Mouse (Mus musculus): ENCODE data around the gene Sh3bp5. TPM values are rescaled to one million over a fixed set of nuclear protein-coding genes. Genes with fewer than 3 reads are reported as not detected.
A peak's percentile ranks its signal among the peaks of the same experiment; 100 is the strongest.

Gene Sh3bp5
- polyA plus RNA-seq, 1 experiment: 43.4 TPM

GRCm38 (mm10) chr14:31422961-31423791, 12.7 kb downstream of the Sh3bp5 start:
- H3K4me3 ChIP-seq (ENCODE audit: insufficient read depth, low read depth, low read length): no peak overlapping the region
- peak; percentile 90 for DNase-seq
- H3K36me3 ChIP-seq (ENCODE audit: control insufficient read depth, insufficient read depth, low read length): no peaks in the 10 kb centered on the region; the same call in 1 of the 2 replicates
- 54% methylated on average over 11 of the region's 11 CpGs for WGBS
- H3K4me1 ChIP-seq (ENCODE audit: control insufficient read depth, insufficient read depth, low read length): peaks cover 65% of the 10 kb centered on the region
- H3K27me3 ChIP-seq (replicated peaks; ENCODE audit: control insufficient read depth, insufficient read depth, low read length): no peaks in the 10 kb centered on the region
- H3K27ac ChIP-seq (ENCODE audit: insufficient read depth, low read depth, low read length): peak overlapping the region; percentile 94
- TF ChIP-seq POLR2A (IDR thresholded peaks at IDR 0.05; ENCODE audit: low read depth, low read length) (no peak), CTCF (conservative IDR thresholded peaks at IDR 0.05; ENCODE audit: insufficient read depth, insufficient read length, low read depth, low read length) (no peak)

- H3K27me3 ChIP-seq (replicated peaks; ENCODE audit: control insufficient read depth, insufficient read depth, low read length): no peaks in the 10 kb centered on the region
- peaks cover 63% of the 10 kb centered on the region for H3K4me1 ChIP-seq (ENCODE audit: control insufficient read depth, insufficient read depth, low read length)
- DNase-seq: no peak
- no peak for TF ChIP-seq CTCF (conservative IDR thresholded peaks at IDR 0.05; ENCODE audit: insufficient read depth, insufficient read length, low read depth, low read length)
- no peak for TF ChIP-seq POLR2A (IDR thresholded peaks at IDR 0.05; ENCODE audit: low read depth, low read length)
- 90% methylated on average over 5 of the region's 5 CpGs for WGBS
- H3K4me3 ChIP-seq (ENCODE audit: insufficient read depth, low read depth, low read length): no peak overlapping the region
- peak overlapping the region; percentile 94 for H3K27ac ChIP-seq (ENCODE audit: insufficient read depth, low read depth, low read length)
- H3K36me3 ChIP-seq (ENCODE audit: control insufficient read depth, insufficient read depth, low read length): no peaks in the 10 kb centered on the region; the same call in 1 of the 2 replicates
Observed at GRCm38 (mm10) chr14:31422395-31422794, 13.5 kb downstream of the Sh3bp5 start.

DNA sequence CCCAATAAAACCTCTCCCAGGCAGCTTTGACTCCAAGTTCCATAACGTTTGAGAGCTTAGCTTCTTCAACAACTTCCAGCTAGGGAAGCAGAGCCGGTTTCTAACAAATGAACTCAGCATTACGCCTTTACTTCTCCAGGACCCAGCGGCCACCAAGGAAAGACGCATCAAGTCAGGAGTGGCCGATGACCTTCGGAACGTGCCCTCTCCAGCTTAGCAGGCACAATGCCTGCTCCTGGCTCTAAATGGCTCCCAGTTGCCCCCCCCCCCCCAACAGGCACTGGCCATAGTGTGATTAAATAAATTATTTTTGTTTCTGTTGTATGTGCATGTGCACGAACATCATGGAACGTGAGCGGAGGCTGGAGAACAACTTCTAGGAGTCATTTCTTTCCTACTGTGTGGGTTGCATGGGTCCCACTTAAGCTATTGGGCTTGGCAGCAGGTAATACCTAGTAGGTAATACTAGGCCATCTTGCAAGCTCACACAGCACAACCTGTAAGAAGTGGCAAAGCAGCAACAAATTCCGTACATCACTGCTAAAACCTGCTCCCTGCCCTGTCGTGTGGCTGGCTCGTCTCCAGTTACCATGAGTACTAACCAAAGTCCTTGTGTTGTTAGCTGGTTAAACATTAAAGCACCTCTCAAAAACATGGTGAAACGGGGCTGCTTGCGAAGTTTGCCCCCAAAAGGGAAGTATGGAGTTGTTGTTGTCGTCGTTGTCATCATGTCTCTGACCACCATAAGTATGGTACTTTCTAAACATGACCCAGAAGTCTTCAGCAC, 14.2 kb downstream of the Sh3bp5 start:
- TF ChIP-seq CTCF (conservative IDR thresholded peaks at IDR 0.05; ENCODE audit: insufficient read depth, insufficient read length, low read depth, low read length) (no peak), POLR2A (IDR thresholded peaks at IDR 0.05; ENCODE audit: low read depth, low read length) (no peak)
- peak overlapping the region; percentile 94 for H3K27ac ChIP-seq (ENCODE audit: insufficient read depth, low read depth, low read length)
- WGBS: 51% methylated on average over 18 of the region's 18 CpGs
- no peaks in the 10 kb centered on the region; the same call in 1 of the 2 replicates for H3K36me3 ChIP-seq (ENCODE audit: control insufficient read depth, insufficient read depth, low read length)
- no peak overlapping the region for H3K4me3 ChIP-seq (ENCODE audit: insufficient read depth, low read depth, low read length)
- peak; percentile 93 for DNase-seq
- H3K27me3 ChIP-seq (replicated peaks; ENCODE audit: control insufficient read depth, insufficient read depth, low read length): no peaks in the 10 kb centered on the region
- H3K4me1 ChIP-seq (ENCODE audit: control insufficient read depth, insufficient read depth, low read length): peaks cover 63% of the 10 kb centered on the region

DNA sequence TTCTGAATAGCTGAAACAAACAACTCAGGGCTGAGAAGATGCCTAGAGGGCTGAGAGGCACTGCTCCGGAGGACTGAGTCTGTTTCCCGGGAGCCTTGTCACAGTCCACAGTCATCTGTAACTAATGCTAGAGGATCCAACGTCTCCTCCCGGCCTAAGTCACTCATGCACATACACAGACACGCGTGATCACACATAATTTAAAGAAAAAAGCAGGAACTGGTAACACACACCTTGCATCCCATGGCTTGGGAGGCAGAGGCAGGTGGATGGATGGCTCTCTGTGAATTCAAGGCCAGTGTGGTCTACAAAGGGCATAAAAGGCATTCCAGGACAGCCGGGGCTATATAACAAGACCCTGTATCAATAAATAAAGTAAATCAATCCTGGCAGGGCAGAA, 14.9 kb downstream of the Sh3bp5 start:
- H3K36me3 ChIP-seq (ENCODE audit: control insufficient read depth, insufficient read depth, low read length): no peaks in the 10 kb centered on the region; the same call in 1 of the 2 replicates
- 26% methylated on average over 7 of the region's 7 CpGs for WGBS
- H3K4me3 ChIP-seq (ENCODE audit: insufficient read depth, low read depth, low read length): no peak overlapping the region
- H3K27ac ChIP-seq (ENCODE audit: insufficient read depth, low read depth, low read length): peak overlapping the region; percentile 77
- H3K27me3 ChIP-seq (replicated peaks; ENCODE audit: control insufficient read depth, insufficient read depth, low read length): no peaks in the 10 kb centered on the region
- DNase-seq: peak; percentile 11
- H3K4me1 ChIP-seq (ENCODE audit: control insufficient read depth, insufficient read depth, low read length): peaks cover 64% of the 10 kb centered on the region
- TF ChIP-seq CTCF (conservative IDR thresholded peaks at IDR 0.05; ENCODE audit: insufficient read depth, insufficient read length, low read depth, low read length): no peak
- TF ChIP-seq POLR2A (IDR thresholded peaks at IDR 0.05; ENCODE audit: low read depth, low read length): no peak

DNA sequence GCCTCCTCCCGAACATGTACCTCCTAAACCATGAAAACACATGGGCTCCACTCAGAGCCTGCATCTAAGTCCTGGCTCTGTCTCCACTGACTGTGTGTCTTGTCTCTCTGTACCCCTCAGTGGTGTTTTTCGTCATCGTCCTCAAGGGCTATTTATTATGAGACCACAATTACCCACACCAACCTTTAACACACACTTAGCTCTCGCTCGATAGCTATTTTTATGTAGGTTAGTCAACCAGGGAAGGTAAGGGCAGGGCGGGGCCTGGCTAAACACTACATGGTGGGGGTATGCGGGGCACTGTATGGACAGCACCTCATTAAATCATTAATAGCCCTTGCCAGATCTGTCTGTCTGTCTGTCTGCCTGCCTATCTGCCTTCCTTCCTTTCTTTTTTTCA, 15.3 kb downstream of the Sh3bp5 start:
- Histone ChIP-seq H3K27ac (ENCODE audit: insufficient read depth, low read depth, low read length) (peak overlapping the region; percentile 77), H3K27me3 (replicated peaks; ENCODE audit: control insufficient read depth, insufficient read depth, low read length) (no peaks in the 10 kb centered on the region), H3K4me3 (ENCODE audit: insufficient read depth, low read depth, low read length) (no peak overlapping the region), H3K36me3 (ENCODE audit: control insufficient read depth, insufficient read depth, low read length) (no peaks in the 10 kb centered on the region; the same call in 1 of the 2 replicates), H3K4me1 (ENCODE audit: control insufficient read depth, insufficient read depth, low read length) (peaks cover 64% of the 10 kb centered on the region)
- no peak for DNase-seq
- 60% methylated on average over 7 of the region's 7 CpGs for WGBS
- no peak for TF ChIP-seq CTCF (conservative IDR thresholded peaks at IDR 0.05; ENCODE audit: insufficient read depth, insufficient read length, low read depth, low read length)
- TF ChIP-seq POLR2A (IDR thresholded peaks at IDR 0.05; ENCODE audit: low read depth, low read length): no peak

GRCm38 (mm10) chr14:31420135-31420534, 15.7 kb downstream of the Sh3bp5 start:
- 90% methylated on average over 8 of the region's 8 CpGs for WGBS
- TF ChIP-seq CTCF (conservative IDR thresholded peaks at IDR 0.05; ENCODE audit: insufficient read depth, insufficient read length, low read depth, low read length): no peak
- TF ChIP-seq POLR2A (IDR thresholded peaks at IDR 0.05; ENCODE audit: low read depth, low read length): no peak
- peaks cover 66% of the 10 kb centered on the region for H3K4me1 ChIP-seq (ENCODE audit: control insufficient read depth, insufficient read depth, low read length)
- H3K36me3 ChIP-seq (ENCODE audit: control insufficient read depth, insufficient read depth, low read length): no peaks in the 10 kb centered on the region
- H3K4me3 ChIP-seq (ENCODE audit: insufficient read depth, low read depth, low read length): no peak overlapping the region
- H3K27me3 ChIP-seq (replicated peaks; ENCODE audit: control insufficient read depth, insufficient read depth, low read length): no peaks in the 10 kb centered on the region
- H3K27ac ChIP-seq (ENCODE audit: insufficient read depth, low read depth, low read length): peak overlapping the region; percentile 77
- no peak for DNase-seq

GRCm38 (mm10) chr14:31419279-31419678, 16.6 kb downstream of the Sh3bp5 start:
- WGBS: 51% methylated on average over 4 of the region's 4 CpGs
- TF ChIP-seq POLR2A (IDR thresholded peaks at IDR 0.05; ENCODE audit: low read depth, low read length): no peak
- TF ChIP-seq CTCF (conservative IDR thresholded peaks at IDR 0.05; ENCODE audit: insufficient read depth, insufficient read length, low read depth, low read length): no peak
- H3K4me1 ChIP-seq (ENCODE audit: control insufficient read depth, insufficient read depth, low read length): peaks cover 75% of the 10 kb centered on the region
- H3K4me3 ChIP-seq (ENCODE audit: insufficient read depth, low read depth, low read length): no peak overlapping the region
- H3K27me3 ChIP-seq (replicated peaks; ENCODE audit: control insufficient read depth, insufficient read depth, low read length): no peaks in the 10 kb centered on the region
- H3K27ac ChIP-seq (ENCODE audit: insufficient read depth, low read depth, low read length): peak overlapping the region; percentile 77
- DNase-seq: peak; percentile 84
- H3K36me3 ChIP-seq (ENCODE audit: control insufficient read depth, insufficient read depth, low read length): no peaks in the 10 kb centered on the region

All from kidney, adult 2 months (tissue).